In the genomic region with DNA sequence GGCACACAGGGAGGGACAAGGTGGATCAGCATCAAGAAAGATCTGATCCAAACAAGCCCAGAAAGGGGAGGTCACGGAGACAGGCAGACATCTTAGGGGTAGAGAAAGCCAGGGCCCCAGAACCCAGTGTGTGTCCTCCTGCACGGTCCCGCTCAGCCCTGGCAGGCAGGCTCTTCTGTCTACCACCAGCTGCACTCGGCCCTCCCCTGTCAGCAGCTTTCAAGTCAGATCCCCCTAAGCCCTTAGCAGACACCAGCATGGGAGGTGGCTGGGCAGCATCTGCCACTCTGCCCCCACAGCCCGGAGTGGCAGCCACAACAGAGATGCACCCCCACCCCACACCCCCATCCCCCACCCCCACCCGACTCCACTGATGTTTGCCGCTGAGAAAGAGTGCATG, we compare ENCODE assay signal across 12 mouse cellular contexts. TPM values are rescaled to one million over a fixed set of nuclear protein-coding genes. Genes with fewer than 3 reads are reported as not detected.
DNase-seq lines count a peak whose midpoint lies in the region; ATAC-seq and TF ChIP-seq lines count a peak whose summit lies in the region.
"Had no signal": no experiment of that assay in that cellular context is flagged by ENCODE, and none has a peak within 500 bp of the region (broad histone marks: within the 10 kb centered on the region; RNA-seq: fewer than 3 reads in every experiment).

No protein-coding gene starts in this region.

- peak overlapping the region; percentile 95 for H3K4me3 ChIP-seq in forebrain, postnatal 0 days (ENCODE audit: low read depth, low read length)
- H3K4me3 ChIP-seq in midbrain, embryonic 15.5 days: peak overlapping the region; percentile 91
- no peak overlapping the region for H3K4me3 ChIP-seq in heart, embryonic 10.5 days
- H3K4me3 ChIP-seq: limb, embryonic 15.5 days had no signal

- peak overlapping the region; percentile 97 for H3K27ac ChIP-seq in forebrain, postnatal 0 days (ENCODE audit: low read depth, low read length)
- H3K27ac ChIP-seq in midbrain, embryonic 15.5 days: peak overlapping the region; percentile 98
- H3K27ac ChIP-seq in heart, embryonic 10.5 days: no peak overlapping the region
- H3K27ac ChIP-seq: kidney, postnatal 0 days; limb, embryonic 15.5 days had no signal

- DNase-seq in left cerebral cortex, postnatal 4 days: peak; percentile 72
- DNase-seq in left cerebral cortex, postnatal 14 days (ENCODE audit: low spot score in 2 of 2): no peak
- DNase-seq in forebrain, postnatal 0 days: no peak
- DNase-seq in thymus, postnatal 36 days: peak; percentile 41 to 64
- DNase-seq in ovary, postnatal 14 days (ENCODE audit: low spot score): no peak
- DNase-seq in heart, embryonic 10.5 days (ENCODE audit: low spot score): no peak
- DNase-seq: right cerebral cortex, adult 18-20 months had no signal

- H3K36me3 ChIP-seq in forebrain, postnatal 0 days (ENCODE audit: insufficient read depth): peaks cover 5% of the 10 kb centered on the region; the same call in 1 of the 2 replicates
- no peaks in the 10 kb centered on the region for H3K36me3 ChIP-seq in midbrain, embryonic 15.5 days (replicated peaks)
- H3K36me3 ChIP-seq in heart, embryonic 10.5 days: no peaks in the 10 kb centered on the region
- H3K36me3 ChIP-seq: limb, embryonic 15.5 days had no signal

- peak overlapping the region; percentile 98 for H3K9ac ChIP-seq in forebrain, postnatal 0 days
- H3K9ac ChIP-seq in midbrain, embryonic 15.5 days: peak overlapping the region; percentile 95
- H3K9ac ChIP-seq: limb, embryonic 15.5 days had no signal

- H3K4me1 ChIP-seq in forebrain, postnatal 0 days (ENCODE audit: insufficient read depth): peaks cover 23% of the 10 kb centered on the region
- H3K4me1 ChIP-seq in midbrain, embryonic 15.5 days: peaks cover 44% of the 10 kb centered on the region
- H3K4me1 ChIP-seq in heart, embryonic 10.5 days: peaks cover 19% of the 10 kb centered on the region

- peak overlapping the region; percentile 80 for H3K4me2 ChIP-seq in forebrain, postnatal 0 days (ENCODE audit: low read depth)
- H3K4me2 ChIP-seq in midbrain, embryonic 15.5 days: peak overlapping the region; percentile 88
- H3K4me2 ChIP-seq: limb, embryonic 15.5 days had no signal

- no peaks in the 10 kb centered on the region for H3K9me3 ChIP-seq in forebrain, postnatal 0 days (ENCODE audit: low read length)
- no peaks in the 10 kb centered on the region for H3K9me3 ChIP-seq in midbrain, embryonic 15.5 days
- H3K9me3 ChIP-seq in heart, embryonic 10.5 days: no peaks in the 10 kb centered on the region
- H3K9me3 ChIP-seq: limb, embryonic 15.5 days had no signal

- ATAC-seq in forebrain, postnatal 0 days: peak; percentile 14
- ATAC-seq in midbrain, embryonic 15.5 days (replicated peaks): peak; percentile 12; the same call in 1 of the 2 replicates
- no peak for ATAC-seq in megakaryocyte-erythroid progenitor cell, adult 5-6 weeks (replicated peaks; ENCODE audit: low FRiP score, low TSS enrichment, poor library complexity, severe bottlenecking)

- 16% methylated on average over 7 of the region's 7 CpGs for WGBS in forebrain, postnatal 0 days
- 6% methylated on average over 7 of the region's 7 CpGs for WGBS in midbrain, embryonic 15.5 days
- 26% methylated on average over 7 of the region's 7 CpGs for WGBS in heart, embryonic 10.5 days

- intact Hi-C loops in left cerebral cortex, postnatal 4 days (cut with DNase I): no loop called here
- intact Hi-C loops in left cerebral cortex, postnatal 14 days (cut with DNase I): no loop called here

- no peaks in the 10 kb centered on the region for H3K27me3 ChIP-seq in forebrain, postnatal 0 days (ENCODE audit: insufficient read depth, low read length)
- 0 out of 2 replicates have a peak, but pooled peaks cover 4% of the 10 kb centered on the region for H3K27me3 ChIP-seq in midbrain, embryonic 15.5 days (replicated peaks)
- peaks cover 45% of the 10 kb centered on the region for H3K27me3 ChIP-seq in heart, embryonic 10.5 days (ENCODE audit: insufficient read depth, poor library complexity, severe bottlenecking)
- H3K27me3 ChIP-seq: CH12.LX had no signal

- TF ChIP-seq CTCF in forebrain, postnatal 0 days (IDR thresholded peaks at IDR 0.05; ENCODE audit: low read depth): no peak

RNA-seq across cellular contexts. Expression of a gene that starts 2.0 kb away (rescaled TPM):
- total RNA-seq in left cerebral cortex, postnatal 4 days (2021): 100 to 1,000 TPM; 494 to 504 TPM
- 100 to 1,000 TPM; 191 to 243 TPM for total RNA-seq in left cerebral cortex, postnatal 14 days (2021)
- 917 and 954 TPM in 2 replicates for total RNA-seq in forebrain, postnatal 0 days (2014; rRNA removed)
- polyA plus RNA-seq in forebrain, postnatal 0 days (2015; fragmentation: Nextera tagmentation; extraction: Ambion mirVana): 702 and 718 TPM in 2 replicates
- polyA plus RNA-seq in midbrain, embryonic 15.5 days (2015; fragmentation: Nextera tagmentation; extraction: Ambion mirVana): 697 and 723 TPM in 2 replicates
- 26.7 and 28.6 TPM in 2 replicates for polyA plus RNA-seq in heart, embryonic 10.5 days (2016; fragmentation: Nextera tagmentation; extraction: Ambion mirVana)
- total RNA-seq in megakaryocyte-erythroid progenitor cell, adult 5-6 weeks (2014; fragmentation: Nextera tagmentation): 6.6 TPM in 1 of 2 replicates, not detected in the other
- not detected in 2 replicates for total RNA-seq in megakaryocyte-erythroid progenitor cell, adult 5-6 weeks (2017)

RNA-seq across cellular contexts. Expression of a gene that starts 25.8 kb away (rescaled TPM):
- 10 to 100 TPM; 12.5 to 14.3 TPM for total RNA-seq in left cerebral cortex, postnatal 4 days (2021)
- 1 to 10 TPM; 3.6 to 3.8 TPM for total RNA-seq in left cerebral cortex, postnatal 14 days (2021)
- total RNA-seq in forebrain, postnatal 0 days (2014; rRNA removed): 14.8 and 19.3 TPM in 2 replicates
- polyA plus RNA-seq in forebrain, postnatal 0 days (2015; fragmentation: Nextera tagmentation; extraction: Ambion mirVana): 14.1 and 14.9 TPM in 2 replicates
- polyA plus RNA-seq in midbrain, embryonic 15.5 days (2015; fragmentation: Nextera tagmentation; extraction: Ambion mirVana): 24.7 and 28.8 TPM in 2 replicates
- 184 TPM in 2 replicates for polyA plus RNA-seq in heart, embryonic 10.5 days (2016; fragmentation: Nextera tagmentation; extraction: Ambion mirVana)
- total RNA-seq in megakaryocyte-erythroid progenitor cell, adult 5-6 weeks (2014; fragmentation: Nextera tagmentation): 175 and 213 TPM in 2 replicates
- total RNA-seq in megakaryocyte-erythroid progenitor cell, adult 5-6 weeks (2017): 181 and 236 TPM in 2 replicates

RNA-seq across cellular contexts. Expression of a gene that starts 29.2 kb away (rescaled TPM):
- 10 to 100 TPM; 37.2 to 41.2 TPM for total RNA-seq in left cerebral cortex, postnatal 4 days (2021)
- 10 to 100 TPM; 39.7 to 45.2 TPM for total RNA-seq in left cerebral cortex, postnatal 14 days (2021)
- total RNA-seq in forebrain, postnatal 0 days (2014; rRNA removed): 45.0 and 69.2 TPM in 2 replicates
- polyA plus RNA-seq in forebrain, postnatal 0 days (2015; fragmentation: Nextera tagmentation; extraction: Ambion mirVana): 35.0 and 41.4 TPM in 2 replicates
- 102 and 103 TPM in 2 replicates for polyA plus RNA-seq in midbrain, embryonic 15.5 days (2015; fragmentation: Nextera tagmentation; extraction: Ambion mirVana)
- 46.1 and 52.4 TPM in 2 replicates for polyA plus RNA-seq in heart, embryonic 10.5 days (2016; fragmentation: Nextera tagmentation; extraction: Ambion mirVana)
- 31.4 and 39.7 TPM in 2 replicates for total RNA-seq in megakaryocyte-erythroid progenitor cell, adult 5-6 weeks (2014; fragmentation: Nextera tagmentation)
- 25.6 and 27.6 TPM in 2 replicates for total RNA-seq in megakaryocyte-erythroid progenitor cell, adult 5-6 weeks (2017)

RNA-seq across cellular contexts. Expression of a gene that starts 31.0 kb away (rescaled TPM):
- total RNA-seq in left cerebral cortex, postnatal 4 days (2021): 10 to 100 TPM; 23.2 to 25.3 TPM
- 10 to 100 TPM; 32.6 to 34.6 TPM for total RNA-seq in left cerebral cortex, postnatal 14 days (2021)
- 37.0 and 50.5 TPM in 2 replicates for total RNA-seq in forebrain, postnatal 0 days (2014; rRNA removed)
- 30.4 and 31.1 TPM in 2 replicates for polyA plus RNA-seq in forebrain, postnatal 0 days (2015; fragmentation: Nextera tagmentation; extraction: Ambion mirVana)
- polyA plus RNA-seq in midbrain, embryonic 15.5 days (2015; fragmentation: Nextera tagmentation; extraction: Ambion mirVana): 40.4 and 42.5 TPM in 2 replicates
- polyA plus RNA-seq in heart, embryonic 10.5 days (2016; fragmentation: Nextera tagmentation; extraction: Ambion mirVana): 20.9 and 23.5 TPM in 2 replicates
- 16.9 and 47.2 TPM in 2 replicates for total RNA-seq in megakaryocyte-erythroid progenitor cell, adult 5-6 weeks (2014; fragmentation: Nextera tagmentation)
- 30.6 and 44.0 TPM in 2 replicates for total RNA-seq in megakaryocyte-erythroid progenitor cell, adult 5-6 weeks (2017)

Comparison
In these comparisons a context has a peak if more than half of its experiments do, and no peak if none do; other contexts are left out.
1. DNase-seq: peak in left cerebral cortex, postnatal 4 days (single experiment) and thymus, postnatal 36 days (2 of 2); none in left cerebral cortex, postnatal 14 days (0 of 2), forebrain, postnatal 0 days (single experiment), ovary, postnatal 14 days (single experiment) and heart, embryonic 10.5 days (single experiment).
2. RNA of a gene that starts 2.0 kb away (total RNA-seq): 917 to 954 TPM in forebrain, postnatal 0 days, 494 to 504 TPM in left cerebral cortex, postnatal 4 days and 191 to 243 TPM in left cerebral cortex, postnatal 14 days; 6.6 TPM in megakaryocyte-erythroid progenitor cell, adult 5-6 weeks; every median in the first group is over 10 times any median in the second.